Mouse (Mus musculus) megakaryocyte progenitor cell, adult 5-6 weeks (primary cell): ENCODE results near the gene Mbd3l1. TPM values are rescaled to one million over a fixed set of nuclear protein-coding genes. Genes with fewer than 3 reads are reported as not detected.

ENCODE experiments used
- ATAC-seq: replicated peaks from 2 replicates; pipeline ENCODE4 v1.8.0; 2016; ENCODE audit warnings: mild to moderate bottlenecking, moderate TSS enrichment, inconsistent platforms; ENCODE audit not compliant: poor library complexity
- total RNA-seq, 2 experiments: library from RNA; stranded (forward) in 1 of 2; stranded (reverse) in 1 of 2; fragments of 157-497, 149-512 nt in 1 of 2; fragments of 200-1000 nt in 1 of 2; gene quantifications; 2 replicates each; pipeline versions ENCODE4 v1.2.3 to v1.2.4; 2015 to 2017

The Mbd3l1 gene
- total RNA-seq (2015) (not detected in 2 replicates), total RNA-seq (2017) (not detected in 2 replicates)

DNA sequence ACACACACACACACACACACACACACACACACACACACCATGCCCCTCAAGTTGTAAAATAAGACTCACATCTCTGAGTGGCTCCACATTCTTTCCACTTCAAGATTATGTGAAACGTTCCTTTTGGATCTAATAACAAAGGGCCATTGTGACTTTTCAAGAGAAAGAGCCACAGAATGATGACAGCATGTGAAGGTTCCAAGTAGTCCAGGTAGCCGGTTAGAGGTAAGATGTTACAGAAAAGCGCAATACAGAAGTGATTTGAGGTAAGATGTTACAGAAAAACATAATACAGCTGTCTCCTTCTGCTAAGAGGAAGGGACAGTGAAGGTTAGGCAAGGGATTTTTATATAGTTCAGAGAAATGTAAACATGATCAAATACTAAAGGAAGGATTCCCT, at the start of gene Mbd3l1, which contains the start of gene Zfp558:
TSS of gene Mbd3l1 (plus strand) at position 192 of the 400 bp plus-strand sequence.
TSS of gene Zfp558 (minus strand) at position 101 of the 400 bp plus-strand sequence.
- ATAC-seq: no peak

DNA sequence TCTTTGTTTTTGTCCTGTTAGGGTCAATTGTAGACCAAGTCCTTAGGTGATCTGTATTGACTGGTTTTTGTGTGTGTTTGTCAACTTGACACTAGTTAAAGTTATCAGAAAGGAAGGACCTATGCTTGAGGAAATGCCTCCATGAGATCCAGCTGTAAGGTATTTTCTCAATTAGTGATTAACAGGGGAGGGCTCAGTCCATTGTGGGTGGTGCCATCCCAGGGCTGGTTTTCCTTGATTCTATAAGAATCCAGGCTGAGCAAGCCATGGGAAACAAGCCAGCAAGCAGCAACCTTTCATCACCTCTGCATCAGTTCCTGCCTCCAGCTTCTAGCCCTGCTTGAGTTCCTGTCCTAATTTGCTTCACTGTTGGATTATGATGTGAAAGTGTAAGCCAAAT, 47.8 kb upstream of the Mbd3l1 start, which contains the start of gene Mbd3l2:
TSS of gene Mbd3l2 (plus strand) at position 301 of the 400 bp plus-strand sequence.
- no peak for ATAC-seq

DNA sequence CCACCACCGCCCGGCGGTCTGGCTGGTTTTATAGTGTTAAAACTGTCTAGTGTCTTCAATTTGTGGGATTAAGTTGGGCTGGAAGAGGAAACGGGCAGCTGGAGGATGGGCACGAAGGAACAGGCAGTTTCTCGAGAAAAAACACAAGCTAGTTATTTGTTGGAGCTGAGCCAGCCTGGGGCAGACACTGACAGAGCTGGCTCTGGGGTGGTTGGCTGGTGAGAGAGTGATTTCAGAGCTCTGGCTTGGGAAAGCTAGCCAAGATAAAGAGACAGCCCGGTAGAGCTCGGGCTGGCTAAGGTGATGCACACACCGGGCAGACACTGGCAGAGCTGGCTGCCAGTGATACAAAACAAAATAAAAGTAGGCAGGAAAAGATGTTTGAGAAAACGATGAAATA, 46.5 kb upstream of the Mbd3l1 start:
- ATAC-seq: no peak

DNA sequence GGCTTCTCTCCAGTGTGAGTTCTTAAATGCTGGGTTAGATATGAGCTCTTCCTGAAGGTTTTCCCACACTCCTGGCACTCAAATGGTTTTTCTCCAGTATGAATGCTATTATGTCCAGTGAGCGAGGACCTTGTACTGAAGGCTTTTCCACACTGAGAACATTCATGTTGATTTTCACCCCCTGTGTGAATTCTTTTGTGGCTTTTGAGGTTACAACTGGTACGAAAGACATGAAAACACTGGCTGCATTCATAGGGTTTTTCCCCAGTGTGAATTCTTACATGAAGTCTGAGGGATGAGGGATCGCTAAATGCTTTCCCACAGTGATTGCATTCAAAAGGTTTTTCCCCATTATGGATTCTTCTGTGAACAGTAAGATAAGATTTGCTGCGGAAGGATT, 21.6 kb upstream of the Mbd3l1 start:
- no peak for ATAC-seq

DNA sequence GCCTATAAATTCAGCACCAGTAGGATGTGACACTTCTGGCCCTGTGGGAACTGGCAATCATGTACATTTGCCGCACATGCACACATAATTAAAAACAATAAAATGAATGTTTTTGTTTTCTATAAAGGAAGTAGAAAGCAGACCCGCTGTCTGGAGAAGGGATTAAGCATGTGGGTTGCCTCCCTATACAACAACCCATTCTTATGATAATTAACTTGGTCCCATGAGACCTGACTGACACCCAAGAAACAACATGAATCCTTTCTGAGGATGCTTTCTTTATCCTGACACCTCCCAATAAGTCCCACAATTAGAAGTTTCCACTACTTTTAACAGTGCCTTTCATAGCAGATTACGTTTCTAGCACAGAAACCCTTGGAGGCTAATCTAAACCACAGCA, 10.8 kb upstream of the Mbd3l1 start:
- ATAC-seq: no peak

DNA sequence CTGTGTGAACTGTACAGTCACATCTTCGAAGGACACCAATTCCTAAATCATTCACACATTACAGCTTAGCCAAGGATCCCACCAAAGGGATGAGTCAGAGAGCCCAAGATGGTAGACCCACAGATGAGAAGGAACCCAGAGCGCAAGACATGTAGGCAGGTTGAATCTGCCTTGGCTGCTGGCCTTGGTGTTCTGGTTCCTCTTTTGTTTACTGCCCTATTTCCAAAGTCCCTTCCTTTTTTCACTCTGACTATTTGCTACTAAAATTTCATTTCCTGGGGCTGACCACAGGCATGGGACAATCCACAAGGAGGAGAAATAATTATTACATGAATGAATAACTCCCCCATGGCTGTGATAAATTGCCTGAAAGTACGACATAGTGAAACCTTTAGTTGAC, 10.2 kb upstream of the Mbd3l1 start:
- peak; percentile 94 for ATAC-seq

DNA sequence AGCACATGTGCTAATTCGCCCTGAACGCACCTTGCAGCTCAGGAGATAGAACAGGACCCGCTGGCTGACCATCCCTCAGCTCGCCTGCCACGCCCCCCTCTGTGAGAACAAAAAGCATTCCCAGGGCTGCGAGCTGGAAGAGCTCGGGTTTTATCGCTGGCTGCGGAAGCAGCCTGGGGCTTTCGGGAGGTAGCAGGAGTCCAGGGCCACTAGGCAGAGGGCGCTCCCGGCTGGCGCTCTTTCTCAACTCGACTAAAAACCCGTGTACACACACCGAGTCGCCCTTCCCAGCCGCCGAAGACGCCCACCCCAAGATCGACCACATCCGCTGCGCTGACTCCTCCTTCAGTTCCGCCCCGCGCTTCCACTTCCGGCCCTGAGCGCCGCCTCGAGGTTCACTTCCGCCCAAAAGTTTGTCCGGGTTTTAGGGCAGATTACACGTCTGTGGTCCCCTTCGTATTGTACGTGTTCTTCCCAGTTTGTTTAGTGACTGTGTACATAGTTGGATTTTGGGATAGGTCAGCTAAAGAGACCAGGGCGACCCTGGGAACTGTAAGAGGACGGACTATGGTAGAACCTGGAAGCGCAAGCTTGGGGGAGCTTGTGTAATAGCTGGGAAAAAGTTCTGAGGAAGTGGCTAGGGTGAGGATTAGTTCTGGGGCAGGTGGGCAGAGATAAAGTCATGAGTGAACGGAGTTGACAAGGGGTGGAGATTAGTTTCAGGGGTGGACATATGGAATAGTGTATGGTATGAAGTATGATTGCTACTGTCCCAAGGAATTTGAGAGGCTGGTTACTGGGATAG, 4.6 kb upstream of the Mbd3l1 start:
- ATAC-seq: peak; percentile 97

DNA sequence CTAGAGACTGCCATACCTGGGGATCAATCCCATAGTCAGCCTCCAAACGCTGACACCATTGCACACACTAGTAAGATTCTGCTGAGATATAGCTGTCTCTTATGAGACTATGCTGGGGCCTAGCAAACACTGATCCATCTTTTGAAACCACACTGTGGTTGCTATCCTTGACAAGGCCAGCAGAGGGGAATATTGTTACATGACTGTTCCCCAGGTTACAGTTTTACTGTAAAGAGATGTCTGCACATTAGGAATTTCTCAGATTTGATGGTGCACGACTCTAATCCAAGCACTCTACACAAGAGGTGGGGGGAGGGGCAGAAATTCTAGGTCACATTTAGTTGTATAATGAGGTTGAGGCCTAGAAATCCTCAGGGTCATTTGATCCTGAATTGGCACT, 29.9 kb downstream of the Mbd3l1 start:
- no peak for ATAC-seq

Other genes with a start within 250 kb of the Mbd3l1 start
- gene Chordc1, start 186.2 kb upstream of the Mbd3l1 start, total RNA-seq (2015): 61.0 and 66.0 TPM in 2 replicates
- 157 and 163 TPM in 2 replicates for gene Chordc1, start 186.2 kb upstream of the Mbd3l1 start, total RNA-seq (2017)
- not detected in 2 replicates for gene Naalad2, start 75.4 kb upstream of the Mbd3l1 start, total RNA-seq (2015)
- 0.04 TPM in 1 of 2 replicates, not detected in the other for gene Naalad2, start 75.4 kb upstream of the Mbd3l1 start, total RNA-seq (2017)
- gene Ubtfl1, start 73.9 kb upstream of the Mbd3l1 start, total RNA-seq (2015): not detected in 2 replicates
- gene Ubtfl1, start 73.9 kb upstream of the Mbd3l1 start, total RNA-seq (2017): not detected in 2 replicates
- gene Mbd3l2, start 47.7 kb upstream of the Mbd3l1 start, total RNA-seq (2015): not detected in 2 replicates
- not detected in 2 replicates for gene Mbd3l2, start 47.7 kb upstream of the Mbd3l1 start, total RNA-seq (2017)
- 2.8 and 3.3 TPM in 2 replicates for gene Zfp558, start 91 bp upstream of the Mbd3l1 start, total RNA-seq (2015)
- gene Zfp558, start 91 bp upstream of the Mbd3l1 start, total RNA-seq (2017): 1.1 and 1.5 TPM in 2 replicates
- gene Muc16, start 196.2 kb downstream of the Mbd3l1 start, total RNA-seq (2015): not detected in 2 replicates
- gene Muc16, start 196.2 kb downstream of the Mbd3l1 start, total RNA-seq (2017): not detected in 2 replicates